Mouse (Mus musculus) forebrain, postnatal 0 days (tissue): Measurements from ENCODE around the gene Sorbs1. TPM values are rescaled to one million over a fixed set of nuclear protein-coding genes. Genes with fewer than 3 reads are reported as not detected.

ENCODE experiments used
- ATAC-seq: fragments of 200-750 bp; cut with Nextera tagmentation; 2 replicates; pipeline ENCODE4 v1.8.0; 2017; ENCODE audit warnings: mild to moderate bottlenecking, moderate library complexity
- DNase-seq: peaks from one replicate; pipeline ENCODE4 v3.0.0-alpha.2; 2015
- H3K27ac ChIP-seq: fragments of 300-500 bp; sonication (generic); 2 replicates; pipeline ENCODE4 v1.5.1; 2014; ENCODE audit warnings: low read depth, mild to moderate bottlenecking, antibody characterized with exemption, low read length, moderate library complexity, mixed read lengths
- H3K27me3 ChIP-seq: fragments of 300-500 bp; sonication (generic); 2 replicates; pipeline ENCODE4 v1.6.1; 2014; ENCODE audit warnings: mild to moderate bottlenecking, low read length, mixed read lengths; ENCODE audit not compliant: insufficient read depth
- H3K36me3 ChIP-seq: fragments of 300-500 bp; sonication (generic); 2 replicates; pipeline ENCODE4 v1.6.1; 2014; ENCODE audit warnings: mild to moderate bottlenecking, moderate library complexity; ENCODE audit not compliant: insufficient read depth
- H3K4me1 ChIP-seq: fragments of 300-500 bp; sonication (generic); 2 replicates; pipeline ENCODE4 v1.6.1; 2014; ENCODE audit warnings: antibody characterized with exemption; ENCODE audit not compliant: insufficient read depth
- H3K4me2 ChIP-seq: fragments of 300-500 bp; sonication (generic); 2 replicates; pipeline ENCODE4 v1.6.1; 2014; ENCODE audit warnings: low read depth, mild to moderate bottlenecking, moderate library complexity
- H3K4me3 ChIP-seq: fragments of 300-500 bp; sonication (generic); 2 replicates; pipeline ENCODE4 v1.5.1; 2014; ENCODE audit warnings: low read depth, low read length, mixed read lengths
- H3K9ac ChIP-seq: fragments of 300-500 bp; sonication (generic); 2 replicates; pipeline ENCODE4 v1.6.1; 2014; ENCODE audit warnings: mild to moderate bottlenecking
- H3K9me3 ChIP-seq: fragments of 300-500 bp; sonication (generic); 2 replicates; pipeline ENCODE4 v1.6.1; 2016; ENCODE audit warnings: low read length
- CTCF ChIP-seq: sonication (generic); IDR thresholded peaks from 2 replicates; pipeline ENCODE4 v1.5.1; 2016; ENCODE audit warnings: antibody characterized with exemption, control low read depth, low read depth
- WGBS: fragments of 180-500 bp; shearing (Covaris S2); extraction: QIAGEN DNeasy Blood & Tissue Kit; methylation state at CpG from one replicate; pipeline ENCODE4 v1.1.7; 2014; 5-methylcytosine and 5-hydroxymethylcytosine counted together
- polyA plus RNA-seq: library from polyadenylated mRNA; unstranded; fragments of >200 nt; fragmentation: Nextera tagmentation; extraction: Ambion mirVana; gene quantifications from 2 replicates; pipeline ENCODE4 v1.2.1, GENCODE M21; 2015
- total RNA-seq: library from RNA; depleted of rRNA; stranded (reverse); fragments of >200 nt; gene quantifications from 2 replicates; pipeline ENCODE4 v1.2.3, GENCODE M21; 2014

Sorbs1 gene
- total and polyA plus RNA-seq, 2 experiments from 2014 or later, result 51.8 to 74.9 TPM

GRCm38 (mm10) chr19:40481115-40481514, 32.5 kb downstream of the Sorbs1 start:
- TF ChIP-seq CTCF, result no peak
- H3K27ac ChIP-seq, result no peak overlapping the region
- DNase-seq (no peak), ATAC-seq (no peak)
- H3K4me1 ChIP-seq, result peaks cover 13% of the 10 kb centered on the region
- H3K4me3 ChIP-seq, result no peak overlapping the region
- H3K9me3 ChIP-seq, result no peaks in the 10 kb centered on the region; the same call in 1 of the 2 replicates
- 85% methylated on average over 6 of the region's 6 CpGs for WGBS
- no peak overlapping the region for H3K4me2 ChIP-seq
- H3K27me3 ChIP-seq, result no peaks in the 10 kb centered on the region
- H3K9ac ChIP-seq, result no peak overlapping the region
- no peaks in the 10 kb centered on the region for H3K36me3 ChIP-seq

- no peak overlapping the region for H3K4me3 ChIP-seq
- H3K4me2 ChIP-seq, result no peak overlapping the region
- H3K9me3 ChIP-seq, result no peaks in the 10 kb centered on the region
- peak; percentile 60 for ATAC-seq
- no peaks in the 10 kb centered on the region for H3K36me3 ChIP-seq
- WGBS, result 47% methylated on average over 10 of the region's 10 CpGs
- H3K4me1 ChIP-seq, result peaks cover 13% of the 10 kb centered on the region
- H3K9ac ChIP-seq, result no peak overlapping the region; the same call in 1 of the 2 replicates
- H3K27me3 ChIP-seq, result no peaks in the 10 kb centered on the region
- peak overlapping the region; percentile 59; the same call in 1 of the 2 replicates for H3K27ac ChIP-seq
- DNase-seq, result no peak
- no peak for TF ChIP-seq CTCF
These were observed 35.4 kb downstream of the Sorbs1 start for GRCm38 (mm10) chr19:40478161-40478575.

- DNase-seq, result no peak
- Histone ChIP-seq H3K27me3 (no peaks in the 10 kb centered on the region), H3K27ac (peak overlapping the region; percentile 59; the same call in 1 of the 2 replicates), H3K36me3 (no peaks in the 10 kb centered on the region), H3K4me1 (peaks cover 15% of the 10 kb centered on the region), H3K9me3 (no peaks in the 10 kb centered on the region), H3K4me2 (no peak overlapping the region), H3K9ac (no peak overlapping the region), H3K4me3 (no peak overlapping the region)
- TF ChIP-seq CTCF, result no peak
- WGBS, result 48% methylated on average over 5 of the region's 5 CpGs
- peak; percentile 51; the same call in 1 of the 2 replicates for ATAC-seq
These were observed 36.1 kb downstream of the Sorbs1 start for GRCm38 (mm10) chr19:40477445-40477941.

GRCm38 (mm10) chr19:40476491-40476890, 37.1 kb downstream of the Sorbs1 start:
- DNase-seq, result no peak
- peaks cover 25% of the 10 kb centered on the region for H3K4me1 ChIP-seq
- 91% methylated on average over 4 of the region's 4 CpGs for WGBS

GRCm38 (mm10) chr19:40471526-40472245, 41.9 kb downstream of the Sorbs1 start:
- DNase-seq, result peak; percentile 83
- Histone ChIP-seq H3K4me3 (no peak overlapping the region), H3K27me3 (no peaks in the 10 kb centered on the region), H3K9me3 (no peaks in the 10 kb centered on the region), H3K9ac (0 out of 2 replicates have a peak overlapping the region, but pooled peaks have one; percentile 25), H3K4me2 (0 out of 2 replicates have a peak overlapping the region, but pooled peaks have one; percentile 6), H3K36me3 (no peaks in the 10 kb centered on the region), H3K27ac (peak overlapping the region; percentile 85), H3K4me1 (peaks cover 19% of the 10 kb centered on the region)
- no peak for TF ChIP-seq CTCF
- peak; percentile 92 for ATAC-seq
- WGBS, result 42% methylated on average over 10 of the region's 10 CpGs

More at GRCm38 (mm10) chr19:40476491-40476890, 37.1 kb downstream of the Sorbs1 start:
- Histone ChIP-seq H3K9ac (no peak overlapping the region), H3K27me3 (no peaks in the 10 kb centered on the region), H3K4me2 (no peak overlapping the region), H3K9me3 (no peaks in the 10 kb centered on the region), H3K36me3 (no peaks in the 10 kb centered on the region), H3K27ac (no peak overlapping the region), H3K4me3 (no peak overlapping the region)
- no peak for TF ChIP-seq CTCF
- ATAC-seq, result no peak

- Histone ChIP-seq H3K27ac (no peak overlapping the region), H3K27me3 (no peaks in the 10 kb centered on the region), H3K9me3 (no peaks in the 10 kb centered on the region), H3K4me1 (peaks cover 19% of the 10 kb centered on the region), H3K4me3 (no peak overlapping the region), H3K9ac (no peak overlapping the region), H3K36me3 (no peaks in the 10 kb centered on the region), H3K4me2 (no peak overlapping the region)
- ATAC-seq, result no peak
- WGBS, result 74% methylated on average over 5 of the region's 5 CpGs
- TF ChIP-seq CTCF, result no peak
- DNase-seq, result no peak
These were observed 43.8 kb downstream of the Sorbs1 start for GRCm38 (mm10) chr19:40469792-40470191.

- DNase-seq, result no peak
- Histone ChIP-seq H3K36me3 (no peaks in the 10 kb centered on the region), H3K27ac (no peak overlapping the region), H3K9me3 (no peaks in the 10 kb centered on the region), H3K4me2 (no peak overlapping the region), H3K9ac (no peak overlapping the region), H3K4me3 (no peak overlapping the region), H3K4me1 (peaks cover 19% of the 10 kb centered on the region), H3K27me3 (no peaks in the 10 kb centered on the region)
- 85% methylated on average over 3 of the region's 3 CpGs for WGBS
- no peak for ATAC-seq
- no peak for TF ChIP-seq CTCF
These were observed 45.3 kb downstream of the Sorbs1 start for GRCm38 (mm10) chr19:40468308-40468707.
